ENCODE assay signal across 8 mouse cellular contexts in the genomic region with DNA sequence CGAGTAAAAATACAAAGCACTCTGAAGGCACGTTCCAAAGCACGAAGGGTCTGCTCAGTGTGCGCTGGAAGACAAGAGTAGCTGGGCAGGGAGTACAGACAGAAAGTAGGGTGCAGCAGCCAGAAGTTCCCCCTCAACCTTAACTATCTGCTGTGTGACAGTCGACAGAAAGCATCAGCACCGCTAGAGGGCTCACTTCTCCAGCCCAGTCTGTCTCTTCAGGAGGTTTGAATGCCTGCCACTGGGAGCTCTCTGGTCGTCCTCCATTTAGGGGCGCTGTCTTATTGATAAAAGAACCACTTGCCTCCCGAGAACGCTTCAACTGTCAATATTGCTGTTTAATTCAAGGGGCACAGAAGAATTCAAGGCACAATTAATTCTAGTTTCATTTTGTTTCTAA. TPM values are rescaled to one million over a fixed set of nuclear protein-coding genes. Genes with fewer than 3 reads are reported as not detected.
DNase-seq lines count a peak whose midpoint lies in the region; ATAC-seq and TF ChIP-seq lines count a peak whose summit lies in the region.

No protein-coding gene starts in this region.

- peak overlapping the region; percentile 16; the same call in 1 of the 2 replicates for H3K4me3 ChIP-seq in hindbrain, embryonic 12.5 days
- H3K4me3 ChIP-seq in lung, postnatal 0 days (ENCODE audit: low read depth, low read length) = no peak overlapping the region

- H3K9me3 ChIP-seq in hindbrain, embryonic 12.5 days (replicated peaks) = no peaks in the 10 kb centered on the region
- no peaks in the 10 kb centered on the region for H3K9me3 ChIP-seq in lung, postnatal 0 days (ENCODE audit: low read length)

- no peaks in the 10 kb centered on the region for H3K4me1 ChIP-seq in hindbrain, embryonic 12.5 days
- H3K4me1 ChIP-seq in lung, postnatal 0 days (ENCODE audit: insufficient read depth, low read depth, low read length) = no peaks in the 10 kb centered on the region

- H3K9ac ChIP-seq in hindbrain, embryonic 12.5 days = no peak overlapping the region
- no peak overlapping the region for H3K9ac ChIP-seq in lung, postnatal 0 days (replicated peaks; ENCODE audit: low read depth)

- 7% methylated on average over 10 of the region's 10 CpGs for WGBS in hindbrain, embryonic 12.5 days
- WGBS in lung, postnatal 0 days = 5% methylated on average over 10 of the region's 10 CpGs

- peak; percentile 75 for DNase-seq in Muller cell, postnatal 12 days (ENCODE audit: inconsistent ontology term)
- peak; percentile 51 for DNase-seq in cerebellum, adult 9-11 months
- DNase-seq in frontal cortex, postnatal 10 days (ENCODE audit: low spot score in 2 of 2) = peak; percentile 69 to 83
- DNase-seq in layer of hippocampus, postnatal 10 days (ENCODE audit: low spot score in 2 of 2) = peak; percentile 89 to 90
- DNase-seq in lung, postnatal 0 days (ENCODE audit: low spot score) = peak; percentile 89
- peak; percentile 67 for DNase-seq in ovary, postnatal 14 days (ENCODE audit: low spot score)
- peak; percentile 87 to 94 for DNase-seq in thymus, postnatal 10 days (ENCODE audit: low spot score in 2 of 2)

- no peak overlapping the region for H3K27ac ChIP-seq in hindbrain, embryonic 12.5 days
- no peak overlapping the region for H3K27ac ChIP-seq in lung, postnatal 0 days (ENCODE audit: low read length)

- peak; percentile 85 for ATAC-seq in hindbrain, embryonic 12.5 days (ENCODE audit: low FRiP score)
- ATAC-seq in lung, postnatal 0 days = peak; percentile 67

- H3K4me2 ChIP-seq in hindbrain, embryonic 12.5 days (replicated peaks) = peak overlapping the region; percentile 34
- peak overlapping the region; percentile 15; the same call in 1 of the 2 replicates for H3K4me2 ChIP-seq in lung, postnatal 0 days (replicated peaks; ENCODE audit: low read depth, low read length)

- no peaks in the 10 kb centered on the region for H3K27me3 ChIP-seq in hindbrain, embryonic 12.5 days
- no peaks in the 10 kb centered on the region for H3K27me3 ChIP-seq in lung, postnatal 0 days (replicated peaks; ENCODE audit: insufficient read depth, low read length)

- peak; percentile 89 for TF ChIP-seq CTCF in lung, postnatal 0 days (IDR thresholded peaks at IDR 0.05)

- no peaks in the 10 kb centered on the region for H3K36me3 ChIP-seq in hindbrain, embryonic 12.5 days
- H3K36me3 ChIP-seq in lung, postnatal 0 days (ENCODE audit: insufficient read depth, low read length) = no peaks in the 10 kb centered on the region

- TF ChIP-seq EP300 in lung, postnatal 0 days (IDR thresholded peaks at IDR 0.05) = no peak

RNA-seq across cellular contexts. Expression of gene Il2ra, which starts 21.4 kb away (rescaled TPM):
- polyA plus RNA-seq in hindbrain, embryonic 12.5 days (2016; fragmentation: Nextera tagmentation; extraction: Ambion mirVana) = not detected in 2 replicates
- not detected for total RNA-seq in layer of hippocampus, postnatal 10 days (2021)
- polyA plus RNA-seq in lung, postnatal 0 days (2015; fragmentation: Nextera tagmentation; extraction: Ambion mirVana) = 0.04 TPM in 1 of 2 replicates, not detected in the other

RNA-seq across cellular contexts. Expression of gene Gm17490, which starts 37.9 kb away (rescaled TPM):
- not detected in 2 replicates for polyA plus RNA-seq in hindbrain, embryonic 12.5 days (2016; fragmentation: Nextera tagmentation; extraction: Ambion mirVana)
- total RNA-seq in layer of hippocampus, postnatal 10 days (2021) = not detected
- not detected in 2 replicates for polyA plus RNA-seq in lung, postnatal 0 days (2015; fragmentation: Nextera tagmentation; extraction: Ambion mirVana)

RNA-seq across cellular contexts. Expression of gene Il15ra, which starts 41.1 kb away (rescaled TPM):
- 0.68 and 0.74 TPM in 2 replicates for polyA plus RNA-seq in hindbrain, embryonic 12.5 days (2016; fragmentation: Nextera tagmentation; extraction: Ambion mirVana)
- total RNA-seq in layer of hippocampus, postnatal 10 days (2021) = 1 to 10 TPM; 5.5 to 5.7 TPM
- 4.3 and 6.7 TPM in 2 replicates for polyA plus RNA-seq in lung, postnatal 0 days (2015; fragmentation: Nextera tagmentation; extraction: Ambion mirVana)
